8 mouse cellular contexts compared by ENCODE assay signal in genomic region chr4:140358103-140358502, GRCm38 (mm10).
DNase-seq lines count a peak whose midpoint lies in the region; ATAC-seq and TF ChIP-seq lines count a peak whose summit lies in the region.

No protein-coding gene starts in this region.

- TF ChIP-seq CTCF in lung, embryonic 14.5 days (IDR thresholded peaks at IDR 0.05; ENCODE audit: low read depth): no peak; the same call in 1 of the 2 replicates

- no peaks in the 10 kb centered on the region for H3K36me3 ChIP-seq in lung, embryonic 14.5 days (ENCODE audit: insufficient read depth)

- no peak overlapping the region for H3K9ac ChIP-seq in lung, embryonic 14.5 days

- WGBS in lung, embryonic 14.5 days: 6% methylated on average over 5 of the region's 5 CpGs

- H3K4me2 ChIP-seq in lung, embryonic 14.5 days: no peak overlapping the region

- intact Hi-C loops in heart, postnatal 14 days (cut with DNase I): no loop called here

- H3K4me3 ChIP-seq in lung, embryonic 14.5 days (ENCODE audit: low read depth, low read length): no peak overlapping the region

- no peak for ATAC-seq in lung, embryonic 14.5 days (ENCODE audit: insufficient read depth)

- H3K9me3 ChIP-seq in lung, embryonic 14.5 days (ENCODE audit: low read depth, low read length): no peaks in the 10 kb centered on the region

- no peaks in the 10 kb centered on the region for H3K4me1 ChIP-seq in lung, embryonic 14.5 days (ENCODE audit: insufficient read depth)

- no peak overlapping the region for H3K27ac ChIP-seq in lung, embryonic 14.5 days (ENCODE audit: low read depth)

- no peaks in the 10 kb centered on the region for H3K27me3 ChIP-seq in lung, embryonic 14.5 days (ENCODE audit: insufficient read depth, low read length)

- DNase-seq in gastrocnemius, adult 18-20 months (ENCODE audit: low spot score): peak; percentile 12
- DNase-seq in gastrocnemius, adult 8-10 months (ENCODE audit: low spot score in 2 of 2): no peak
- peak; percentile 73 for DNase-seq in 3T3-L1 (ENCODE audit: low read depth, low spot score)
- DNase-seq in adrenal gland, postnatal 36 days: peak; percentile 89 to 91
- peak; percentile 81 to 89 for DNase-seq in heart, postnatal 14 days
- DNase-seq in lung, embryonic 14.5 days: peak; percentile 95
- peak; percentile 37 for DNase-seq in thymus, postnatal 0 days (ENCODE audit: low spot score)
- DNase-seq in cerebellum, adult 11-12 months: no peak

Comparison
In these comparisons a context has a peak if more than half of its experiments do, and no peak if none do; other contexts are left out.
1. DNase-seq: peak in gastrocnemius, adult 18-20 months (single experiment), 3T3-L1 (single experiment), adrenal gland, postnatal 36 days (2 of 2), heart, postnatal 14 days (2 of 2), lung, embryonic 14.5 days (single experiment) and thymus, postnatal 0 days (single experiment); none in gastrocnemius, adult 8-10 months (0 of 2) and cerebellum, adult 11-12 months (single experiment).